Mouse (Mus musculus): ENCODE measurements around the gene Peli2. TPM values are rescaled to one million over a fixed set of nuclear protein-coding genes. Genes with fewer than 3 reads are reported as not detected.

Gene Peli2
- total RNA-seq, 2 experiments from 2014 or later = 15.4 to 27.4 TPM

DNA sequence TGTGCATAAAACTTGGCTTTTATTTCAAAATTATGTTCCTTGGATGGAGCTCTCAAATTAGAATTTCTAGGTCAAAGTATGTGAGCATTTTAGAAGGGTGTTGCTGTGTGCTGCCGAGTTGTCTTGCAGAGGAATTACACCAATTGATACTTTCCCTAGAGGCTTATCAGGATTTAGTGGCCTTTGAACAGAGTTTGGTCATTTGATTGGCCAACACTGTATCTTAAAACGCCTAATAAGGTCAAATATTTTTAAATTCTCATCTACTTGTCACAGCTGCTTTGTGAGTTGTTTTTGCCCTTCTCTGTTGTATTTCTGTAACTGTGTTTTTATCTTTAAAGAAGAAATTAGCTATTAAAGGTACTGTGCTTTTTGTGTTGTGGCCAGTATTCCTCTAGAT lies 32.4 kb downstream of the Peli2 start:
- no peak for DNase-seq

DNA sequence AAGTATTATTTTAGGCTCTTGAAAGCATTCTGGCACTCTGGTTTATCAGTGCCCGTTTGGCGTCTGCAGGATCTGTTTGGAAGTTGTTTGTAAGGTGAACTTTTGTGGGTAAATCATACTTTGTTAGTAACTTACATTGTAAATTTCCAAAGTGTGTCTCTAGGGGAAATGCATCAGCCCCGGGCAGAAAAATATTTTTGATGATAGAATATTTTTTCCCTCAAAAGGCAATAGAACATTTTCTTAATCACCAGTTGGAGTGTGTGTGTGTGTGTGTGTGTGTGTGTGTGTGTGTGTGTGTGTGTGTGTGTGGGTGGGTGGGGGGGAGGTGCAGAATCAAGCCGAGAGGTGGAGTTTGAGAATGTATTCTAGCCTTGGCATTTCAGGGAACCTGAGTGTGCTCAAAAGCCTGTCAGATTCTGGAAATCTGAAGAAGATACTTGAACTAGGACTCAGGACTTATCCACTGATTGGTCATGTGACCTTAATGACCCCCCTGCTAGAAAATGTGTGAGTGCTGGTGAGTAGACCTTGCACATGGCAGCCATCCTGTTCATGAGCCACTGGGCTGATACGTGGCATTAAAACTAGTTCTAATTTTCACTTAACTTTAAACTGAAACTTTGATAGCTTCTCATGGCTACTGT lies 33.4 kb downstream of the Peli2 start:
- DNase-seq = no peak

DNA sequence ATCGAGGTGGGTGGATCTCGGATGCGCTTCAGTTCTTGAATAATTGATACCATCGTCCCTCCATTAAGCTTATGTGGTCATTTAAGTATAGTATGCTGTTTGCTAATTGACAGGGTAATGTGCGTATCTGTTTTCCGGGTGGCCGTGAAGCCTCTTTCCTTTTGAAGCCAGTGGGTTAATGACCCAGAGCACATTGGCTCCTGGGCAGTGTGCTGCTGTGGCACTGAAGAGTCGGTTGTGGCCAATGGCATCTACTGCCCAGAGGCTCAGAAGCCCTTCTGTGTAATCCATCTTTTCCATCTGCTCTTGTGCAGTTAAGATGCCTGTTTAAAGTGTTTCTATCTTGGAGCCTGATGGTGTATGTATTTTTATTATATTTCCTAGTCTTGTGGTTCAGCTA lies 34.0 kb downstream of the Peli2 start:
- no peak for DNase-seq

DNA sequence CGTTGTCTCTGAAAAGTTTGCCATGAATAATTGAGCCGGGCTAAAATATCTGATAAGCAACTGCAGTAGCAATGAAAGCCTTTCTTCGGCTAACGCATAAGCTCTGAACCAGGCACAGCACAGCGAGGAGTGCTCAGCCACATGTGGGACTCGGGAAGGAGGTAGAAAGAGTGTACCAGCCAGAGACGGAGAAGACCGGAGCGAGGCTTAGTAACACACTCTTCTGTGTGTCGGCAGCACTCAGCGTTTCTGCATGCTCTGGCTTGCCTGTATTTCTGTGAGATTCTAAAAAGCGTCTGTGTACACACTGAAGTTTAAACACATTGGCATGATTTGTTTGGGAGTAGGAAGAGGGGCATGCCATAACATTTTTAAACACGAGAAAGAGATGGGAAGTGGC lies 34.5 kb downstream of the Peli2 start:
- DNase-seq = no peak

DNA sequence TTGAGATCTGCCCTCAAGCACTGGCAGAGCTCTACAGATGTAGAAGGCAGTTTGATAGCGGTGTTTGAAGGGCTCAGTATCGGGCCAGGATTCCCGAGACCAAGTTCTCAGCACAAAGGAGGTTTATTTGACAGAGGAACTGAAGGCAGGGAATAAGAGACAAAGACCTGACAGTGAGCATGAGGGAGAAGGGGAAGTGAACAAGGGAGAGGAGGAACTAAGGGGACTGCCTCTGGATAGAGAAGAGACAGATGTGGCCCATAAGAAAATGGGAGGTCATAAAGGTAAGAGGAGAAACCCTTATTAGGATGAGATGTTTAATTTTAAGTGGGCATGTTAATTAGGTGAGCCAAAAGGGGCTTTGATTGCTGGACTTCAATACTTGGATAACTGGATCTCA lies 36.5 kb downstream of the Peli2 start:
- no peak for DNase-seq

DNA sequence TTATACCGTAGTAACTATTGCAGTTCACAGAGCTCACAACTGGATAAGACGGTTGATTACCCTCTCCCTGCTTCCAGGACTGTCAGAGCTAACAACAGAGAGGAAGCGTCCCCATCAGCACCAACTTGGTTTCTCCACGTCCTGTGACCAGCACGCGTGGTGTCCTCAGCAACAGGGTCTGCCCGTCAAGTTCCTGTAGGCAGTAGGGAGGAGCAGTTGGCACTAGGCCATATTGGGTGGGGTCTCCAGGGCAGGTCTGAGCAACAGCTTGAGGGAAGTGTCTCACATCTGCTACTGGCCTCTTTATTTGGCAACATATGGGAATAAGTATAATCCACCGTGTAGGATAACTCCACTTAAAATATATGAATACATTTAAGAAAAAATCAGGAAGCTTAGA lies 37.2 kb downstream of the Peli2 start:
- no peak for DNase-seq

DNA sequence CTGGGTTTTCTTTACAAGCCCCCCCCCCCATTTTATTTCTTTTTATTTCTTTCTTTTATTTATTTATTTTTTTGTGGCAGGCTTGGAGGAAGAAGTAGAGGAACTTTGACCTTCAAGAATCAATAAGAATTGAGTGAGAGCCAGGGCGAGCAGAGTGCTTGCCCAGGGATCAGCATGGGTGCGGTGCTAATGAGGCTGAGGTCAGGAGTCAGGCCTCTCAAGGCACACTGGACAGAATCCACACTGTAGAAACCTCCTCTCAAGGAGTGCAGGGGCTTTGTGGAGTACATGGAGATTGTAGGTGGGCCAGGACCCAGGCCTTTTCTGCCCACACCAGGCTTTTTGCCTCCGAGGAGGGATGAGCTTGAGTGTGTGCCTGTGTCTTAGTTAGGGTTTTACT lies 38.8 kb downstream of the Peli2 start:
- DNase-seq = no peak

DNA sequence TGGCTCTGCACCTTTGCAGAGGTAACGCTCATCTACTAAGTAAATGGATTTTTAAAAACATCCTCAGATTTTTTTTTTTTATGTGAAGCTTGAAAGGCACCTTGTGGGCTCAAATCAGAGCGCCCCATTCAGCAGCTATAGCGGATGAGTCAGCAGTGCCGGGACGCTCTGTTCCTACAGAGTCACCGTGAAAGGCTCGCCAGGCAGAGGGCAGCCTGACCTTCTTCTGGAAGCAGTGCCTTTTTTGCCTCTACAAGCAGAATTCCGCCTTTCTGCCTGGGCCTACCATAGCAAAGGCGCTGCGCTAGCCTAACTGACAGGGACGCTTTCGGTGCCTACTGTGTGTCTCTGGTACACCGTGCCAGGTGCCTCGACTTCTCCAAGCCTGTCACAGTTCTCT lies 41.8 kb downstream of the Peli2 start:
- no peak for DNase-seq

DNA sequence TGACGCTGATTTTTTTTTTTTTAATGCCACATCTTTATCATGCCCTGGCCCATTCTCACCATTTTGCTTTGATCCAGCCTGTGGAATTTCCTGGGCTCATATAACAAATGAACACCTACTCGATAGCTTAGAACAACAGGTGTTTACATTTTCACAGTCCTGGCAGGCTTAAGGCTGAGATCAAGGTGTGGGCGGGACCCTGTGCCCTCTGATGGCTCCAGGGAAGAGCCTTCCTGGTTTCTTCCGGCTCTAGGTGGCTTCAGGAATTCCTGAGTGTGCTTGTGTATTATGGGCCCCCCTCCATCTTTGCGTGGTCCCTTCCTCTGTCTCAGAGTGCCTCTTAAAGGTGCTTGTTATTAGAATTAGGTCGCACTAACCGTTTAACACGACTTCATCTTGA lies 44.3 kb downstream of the Peli2 start:
- DNase-seq = no peak

DNA sequence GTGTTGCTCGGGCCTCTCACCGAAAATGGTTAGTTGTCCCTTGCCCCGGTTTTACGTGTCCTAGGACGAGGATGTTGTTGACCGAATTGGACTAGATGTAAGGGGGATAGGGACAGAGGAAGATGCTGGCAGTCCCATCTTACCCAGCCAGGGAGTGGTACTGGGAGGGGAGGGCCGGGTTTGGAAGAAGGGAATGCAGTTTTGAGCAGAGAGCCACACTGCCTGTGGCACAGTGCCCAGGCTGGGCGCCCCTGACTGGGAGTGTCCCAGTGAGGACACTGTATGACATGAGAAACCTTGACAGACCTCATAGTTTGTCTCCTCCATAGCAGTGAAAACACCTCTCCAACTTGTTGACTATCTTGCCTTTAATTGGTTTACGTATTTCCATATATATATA lies 45.8 kb downstream of the Peli2 start:
- no peak for DNase-seq

DNA sequence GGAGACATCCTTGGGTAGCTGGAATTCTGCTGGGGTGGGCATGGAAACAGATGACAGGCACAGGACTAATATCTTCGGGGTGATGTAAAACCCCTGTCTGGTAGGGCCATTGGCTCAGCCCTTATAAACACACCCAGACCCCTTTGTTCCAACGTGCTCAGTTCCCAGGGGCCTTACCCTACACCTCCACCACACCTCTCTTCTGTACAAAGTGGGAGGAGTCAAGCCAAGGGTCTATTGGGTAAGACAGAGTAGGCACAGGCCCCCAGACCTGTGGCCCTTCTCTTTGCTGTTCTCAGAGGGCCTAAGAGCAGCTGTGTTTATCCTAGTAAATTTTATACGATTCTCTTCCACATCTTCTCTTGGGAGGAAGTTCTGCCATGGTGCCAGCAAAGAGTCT lies 46.4 kb downstream of the Peli2 start:
- no peak for DNase-seq

DNA sequence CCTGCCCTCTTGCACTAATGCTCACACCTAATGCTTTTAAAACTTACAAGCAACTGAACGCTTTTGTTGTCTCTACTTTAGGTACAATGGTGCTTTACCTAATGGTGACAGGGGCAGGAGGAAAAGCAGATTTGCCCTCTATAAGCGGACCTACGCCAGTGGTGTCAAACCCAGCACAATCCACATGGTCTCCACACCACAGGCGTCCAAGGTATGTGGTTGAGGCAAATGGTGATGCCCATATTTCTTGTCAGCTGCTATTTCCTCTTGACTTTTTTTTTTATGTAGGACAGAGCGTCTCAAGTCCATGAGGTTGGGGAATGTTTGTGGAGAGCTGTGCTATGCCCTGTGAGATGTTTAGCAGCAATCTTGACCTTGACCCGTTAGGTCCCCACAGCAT lies 47.5 kb downstream of the Peli2 start:
- DNase-seq = no peak

DNA sequence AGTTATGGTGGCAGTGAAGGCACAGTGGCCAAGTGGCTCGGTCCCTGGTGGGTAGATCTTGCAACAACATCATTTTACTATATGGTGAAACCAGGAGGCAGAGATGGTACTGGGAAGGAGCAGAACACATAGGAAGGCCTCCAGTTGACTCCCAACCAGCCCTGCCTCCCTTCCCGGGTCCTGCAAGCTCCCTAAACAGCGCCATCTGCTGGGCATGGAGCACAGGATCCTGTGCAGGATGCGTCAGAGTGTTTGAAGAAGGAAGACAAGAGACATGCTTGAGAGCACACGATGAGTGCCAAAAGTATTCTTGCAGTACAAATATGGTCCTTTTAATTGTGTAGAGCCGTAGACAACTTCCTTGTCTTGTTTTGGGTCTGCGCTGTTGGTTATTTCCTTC lies 49.3 kb downstream of the Peli2 start:
- DNase-seq = no peak

DNA sequence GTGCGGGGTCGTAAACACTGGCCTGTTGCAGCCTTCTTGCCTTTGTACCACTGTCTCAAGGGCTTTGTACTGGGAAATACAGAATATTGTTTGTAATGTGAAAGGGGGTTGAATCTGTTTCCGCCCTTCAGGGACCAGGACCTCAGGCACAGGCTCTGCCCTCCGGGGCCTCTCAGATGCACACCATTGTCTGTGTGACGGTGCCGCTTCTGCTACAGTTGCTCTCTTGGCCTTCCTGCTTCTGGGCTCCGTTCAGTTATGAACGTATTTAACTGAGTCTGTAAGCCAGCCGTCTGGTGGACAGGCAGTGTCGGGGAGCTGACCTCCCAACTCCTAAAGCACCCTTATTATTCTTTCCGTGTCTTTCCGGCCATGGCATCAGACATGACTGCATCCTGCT lies 50.6 kb downstream of the Peli2 start:
- DNase-seq = no peak

DNA sequence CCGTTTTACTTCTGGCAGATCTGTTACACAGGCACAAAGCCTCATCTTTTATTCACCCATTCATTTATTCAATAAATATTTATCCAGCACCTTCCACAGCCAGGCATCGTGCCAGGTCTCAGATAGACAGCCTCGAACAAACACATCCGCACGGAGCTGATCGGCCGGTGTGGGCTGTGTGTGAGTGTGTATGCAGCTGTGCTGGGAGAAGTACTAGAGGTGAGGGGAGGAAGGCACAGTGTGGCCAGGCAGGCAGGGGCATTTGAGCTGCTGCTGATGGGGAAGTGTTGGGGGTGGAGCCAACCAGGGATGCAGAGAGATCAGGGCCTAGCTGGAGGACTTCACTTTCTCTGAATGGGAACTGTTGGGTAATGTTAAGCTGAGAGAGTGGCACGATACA lies 51.4 kb downstream of the Peli2 start:
- no peak for DNase-seq

DNA sequence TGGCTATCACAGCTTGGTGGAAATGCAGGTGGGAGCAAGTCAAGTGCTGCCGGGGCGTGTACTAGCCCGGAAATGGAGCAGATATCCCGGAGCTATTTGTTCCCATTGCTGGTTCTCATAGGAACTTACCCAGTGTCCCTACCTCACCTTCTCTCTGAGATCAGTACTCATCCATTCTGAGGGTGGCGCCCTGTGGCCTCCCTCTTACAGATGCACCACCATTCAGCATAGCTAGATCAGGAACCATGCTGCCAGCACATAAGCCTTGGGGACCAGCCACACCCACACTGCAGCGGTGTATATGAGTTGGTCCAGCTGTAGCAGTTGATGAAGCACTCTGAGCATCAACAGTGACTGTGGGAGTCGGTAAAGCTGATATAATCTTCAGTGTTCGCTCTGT lies 52.3 kb downstream of the Peli2 start:
- no peak for DNase-seq

DNA sequence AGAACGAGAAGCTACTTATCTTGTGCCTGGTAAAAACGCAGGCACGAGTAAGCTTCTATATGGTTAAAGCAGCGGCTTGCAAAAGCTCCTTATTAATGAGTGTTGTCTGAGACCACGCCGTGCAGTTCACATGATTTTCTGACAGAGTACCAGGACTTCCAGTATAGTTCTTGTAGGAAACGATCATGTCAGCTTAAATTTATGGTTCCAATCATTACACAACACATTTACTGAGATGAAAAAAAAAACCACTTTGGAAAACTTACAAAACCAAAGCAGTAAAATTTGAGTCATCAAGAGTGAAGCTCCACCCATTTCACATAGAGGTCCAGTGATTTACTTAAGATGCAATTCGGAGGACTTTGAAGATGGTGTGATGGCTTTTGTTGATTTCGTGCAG lies 53.2 kb downstream of the Peli2 start:
- DNase-seq = no peak

DNA sequence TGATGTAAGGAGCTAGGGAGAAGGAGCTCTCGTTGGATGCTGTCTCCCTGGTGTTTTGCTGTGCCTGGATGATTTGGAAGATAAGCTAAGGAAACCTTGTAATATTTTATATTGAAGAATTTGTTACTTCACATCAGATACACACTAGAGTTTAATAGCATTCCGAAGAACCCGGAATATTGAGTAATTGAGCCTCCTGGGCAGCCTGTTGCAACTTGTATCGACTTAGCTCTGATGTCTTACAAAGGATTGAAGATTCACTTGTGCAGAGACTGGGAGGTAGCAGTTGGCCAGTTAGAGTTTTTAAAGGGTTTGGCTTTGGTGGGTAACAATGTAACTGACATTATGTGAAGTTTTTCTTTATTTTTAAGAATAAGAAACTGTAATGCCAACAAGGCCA lies 53.7 kb downstream of the Peli2 start:
- DNase-seq = no peak

DNA sequence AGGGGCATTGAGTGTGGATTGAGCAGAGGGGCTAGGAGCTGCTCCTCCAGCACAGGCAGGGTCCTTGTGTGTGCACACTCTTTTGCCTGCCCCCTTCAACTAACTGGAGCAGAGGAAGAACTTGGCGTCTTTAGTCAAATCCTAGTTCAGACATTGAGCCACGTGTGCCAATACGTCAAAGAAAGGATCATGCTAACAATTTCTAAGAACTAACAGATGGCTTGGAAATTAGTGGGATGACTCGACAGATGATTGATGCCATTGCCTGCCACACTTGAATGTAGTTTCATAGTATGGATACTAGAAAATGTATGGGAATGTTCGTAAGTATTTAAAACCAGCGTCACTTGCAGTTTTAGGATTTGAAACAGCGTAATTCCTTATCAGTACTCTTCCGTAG lies 54.5 kb downstream of the Peli2 start:
- DNase-seq = no peak

DNA sequence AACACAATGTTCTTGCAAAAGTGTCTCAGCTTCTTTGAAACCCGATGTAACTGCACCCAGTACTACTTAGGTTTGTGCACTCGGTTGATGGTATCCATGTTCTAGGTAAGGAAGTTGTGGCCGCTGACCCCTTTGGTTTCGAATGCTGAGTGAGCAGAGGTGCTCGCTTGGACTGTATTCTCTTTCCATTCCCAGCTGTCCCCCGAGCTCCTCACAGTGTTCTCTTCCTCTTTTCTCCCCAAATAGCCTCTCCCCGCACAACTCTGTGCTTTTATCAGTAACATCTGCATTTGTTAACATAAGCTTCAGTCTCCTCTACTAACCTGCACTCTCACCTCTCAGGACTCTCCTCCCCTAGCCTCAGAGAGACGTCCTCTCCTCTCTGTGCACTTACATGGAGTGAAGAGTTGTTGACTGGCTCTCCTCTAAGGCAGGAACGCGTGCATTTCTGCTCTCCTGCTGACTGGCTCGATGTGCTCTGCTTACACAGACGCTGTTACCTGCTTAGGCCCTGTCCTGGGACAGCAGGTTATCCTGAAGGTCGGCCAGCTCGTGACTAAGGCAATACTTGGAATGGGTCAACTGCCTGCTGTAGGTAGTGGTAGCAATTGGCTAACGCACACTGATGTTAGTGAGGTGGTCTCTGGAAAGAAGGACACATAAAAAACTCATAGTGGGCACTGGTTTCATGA lies 57.8 kb downstream of the Peli2 start:
- DNase-seq = no peak

DNA sequence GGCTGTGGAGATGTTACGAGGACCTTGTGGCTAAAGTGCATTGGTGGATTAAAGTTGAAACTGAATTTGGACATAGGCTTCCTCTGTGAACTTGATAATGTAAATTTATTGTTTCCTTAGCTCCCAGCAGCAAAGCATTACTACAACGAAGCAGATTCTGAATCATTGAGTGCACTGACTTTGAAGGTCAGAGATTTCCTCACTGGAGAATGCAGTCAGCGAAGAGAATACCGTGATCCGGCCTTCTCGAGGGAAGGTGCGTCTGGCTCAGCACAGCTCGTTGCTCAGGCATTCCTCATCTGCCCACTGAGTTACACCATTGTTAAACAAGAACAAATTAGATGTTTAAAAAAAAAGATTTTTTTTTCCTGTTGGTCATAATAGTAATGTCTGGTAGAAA lies 58.4 kb downstream of the Peli2 start:
- DNase-seq = no peak

DNA sequence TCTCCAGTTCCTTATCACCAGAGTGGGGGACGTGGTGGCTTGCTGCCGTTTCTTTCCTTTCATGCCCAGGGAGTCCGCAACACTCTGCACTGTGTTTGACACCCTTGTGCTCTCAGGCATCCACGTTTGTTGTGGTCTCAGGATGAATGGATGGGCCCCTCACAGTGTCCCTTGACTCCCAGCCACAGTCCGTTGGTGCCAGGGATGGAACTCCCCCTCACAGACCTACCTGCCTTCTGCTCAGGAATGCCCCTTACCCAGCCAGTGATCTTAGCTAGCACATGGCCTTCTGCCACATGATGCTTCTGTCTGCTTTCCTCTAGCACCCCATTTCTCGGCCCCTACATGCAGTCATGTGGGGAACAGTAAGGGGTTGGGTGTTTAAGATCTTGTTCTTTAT lies 65.7 kb downstream of the Peli2 start:
- no peak for DNase-seq

DNA sequence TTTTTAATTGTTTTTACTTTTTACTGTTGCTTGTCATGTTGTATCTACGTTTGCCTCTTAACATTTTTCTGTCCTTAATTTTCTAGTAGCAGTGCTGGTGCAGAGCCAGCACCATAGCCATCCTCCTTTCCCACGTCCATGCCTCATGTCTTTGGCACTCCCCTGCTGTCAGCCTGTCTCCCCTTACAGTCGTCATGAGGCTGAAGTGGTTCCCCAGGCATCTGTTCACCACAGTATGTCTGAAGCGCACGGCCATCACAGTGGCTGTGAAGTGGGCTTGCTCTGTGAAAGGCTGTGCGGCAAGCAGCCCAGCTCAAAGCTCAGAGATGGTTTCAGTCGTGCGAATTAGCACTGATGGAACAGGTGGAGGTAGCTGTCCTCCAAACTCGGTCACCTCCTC lies 66.5 kb downstream of the Peli2 start:
- no peak for DNase-seq

DNA sequence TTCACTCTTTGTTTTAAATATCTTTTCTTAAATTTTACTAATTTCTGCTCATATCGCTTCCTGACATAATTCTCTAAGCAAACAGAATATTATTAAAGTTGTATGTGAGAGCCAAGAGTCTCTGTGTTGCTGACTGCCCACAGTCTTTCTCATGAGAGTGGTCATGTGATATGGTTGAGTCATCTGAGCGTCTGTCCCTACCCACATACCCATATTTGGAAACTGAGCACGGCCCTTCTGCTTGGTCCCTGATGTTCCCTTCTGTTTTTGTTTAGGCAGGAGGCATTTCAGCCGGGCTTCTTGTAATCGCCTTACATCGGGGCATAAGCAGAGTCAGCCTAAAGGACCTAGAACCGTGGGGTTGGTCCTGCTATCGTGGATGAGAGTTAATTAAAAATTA lies 68.7 kb downstream of the Peli2 start:
- DNase-seq = peak in 1 of 2 experiments; percentile 50

DNA sequence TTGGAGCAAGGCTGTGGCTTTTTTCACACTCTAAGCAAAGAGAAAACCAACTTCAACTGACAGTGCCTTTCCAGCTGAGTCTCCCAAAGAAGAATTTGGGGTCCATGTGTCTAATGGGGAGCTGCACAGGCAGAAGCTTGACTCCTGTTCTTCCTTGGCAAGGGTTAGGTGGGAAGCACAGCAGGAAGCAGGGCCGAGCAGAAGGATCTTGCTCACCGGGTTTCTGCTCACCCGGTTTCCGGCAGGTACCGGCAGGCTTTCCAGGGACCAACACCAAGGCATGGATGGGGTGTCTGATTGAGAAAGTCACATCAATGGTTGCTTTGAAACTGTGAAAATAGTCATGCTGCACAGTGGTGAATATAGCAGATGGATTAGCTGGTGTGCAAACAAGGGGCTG lies 70.3 kb downstream of the Peli2 start:
- no peak for DNase-seq
